Mouse (Mus musculus) liver, embryonic 13.5 days (tissue): ENCODE measurements at regions not wholly inside any gene's neighbourhood (a gene's known extent, or its start where the extent isn't known, plus 50 kb on each side); places are given as distances from the start of the nearest gene placed in this dataset.

ENCODE experiments used
- ATAC-seq: fragments of 200-750 bp; cut with Nextera tagmentation; 2 replicates; pipeline ENCODE4 v1.8.0; 2017; ENCODE audit warnings: low read depth, mild to moderate bottlenecking, moderate number of reproducible peaks, moderate library complexity
- DNase-seq: peaks from one replicate; pipeline ENCODE4 v3.0.0; 2022
- H3K27ac ChIP-seq: fragments of 300-500 bp; sonication (generic); 2 replicates; pipeline ENCODE4 v1.5.1; 2015; ENCODE audit warnings: moderate library complexity, mild to moderate bottlenecking, inconsistent platforms
- H3K27me3 ChIP-seq: fragments of 300-500 bp; sonication (generic); 2 replicates; pipeline ENCODE4 v1.6.1; 2015; ENCODE audit warnings: mild to moderate bottlenecking, inconsistent platforms
- H3K36me3 ChIP-seq: fragments of 300-500 bp; sonication (generic); 2 replicates; pipeline ENCODE4 v1.6.1; 2015; ENCODE audit warnings: mild to moderate bottlenecking, inconsistent platforms
- H3K4me1 ChIP-seq: fragments of 300-500 bp; sonication (generic); replicated peaks from 2 replicates; pipeline ENCODE4 v1.6.1; 2015; ENCODE audit warnings: inconsistent platforms
- H3K4me2 ChIP-seq: fragments of 300-500 bp; sonication (generic); 2 replicates; pipeline ENCODE4 v1.6.1; 2015; ENCODE audit warnings: inconsistent platforms, mild to moderate bottlenecking, moderate library complexity
- H3K4me3 ChIP-seq: fragments of 300-500 bp; sonication (generic); replicated peaks from 2 replicates; pipeline ENCODE4 v1.5.1; 2015; ENCODE audit warnings: mild to moderate bottlenecking, inconsistent platforms
- H3K9ac ChIP-seq: fragments of 300-500 bp; sonication (generic); 2 replicates; pipeline ENCODE4 v1.6.1; 2015; ENCODE audit warnings: mild to moderate bottlenecking, inconsistent platforms
- H3K9me3 ChIP-seq: fragments of 300-500 bp; sonication (generic); replicated peaks from 2 replicates; pipeline ENCODE4 v1.6.1; 2016; ENCODE audit warnings: inconsistent platforms
- WGBS: fragments of 180-500 bp; shearing (Covaris S2); methylation state at CpG from one replicate; pipeline ENCODE4 v1.1.7; 2015; ENCODE audit not compliant: insufficient replicate concordance; 5-methylcytosine and 5-hydroxymethylcytosine counted together

DNA sequence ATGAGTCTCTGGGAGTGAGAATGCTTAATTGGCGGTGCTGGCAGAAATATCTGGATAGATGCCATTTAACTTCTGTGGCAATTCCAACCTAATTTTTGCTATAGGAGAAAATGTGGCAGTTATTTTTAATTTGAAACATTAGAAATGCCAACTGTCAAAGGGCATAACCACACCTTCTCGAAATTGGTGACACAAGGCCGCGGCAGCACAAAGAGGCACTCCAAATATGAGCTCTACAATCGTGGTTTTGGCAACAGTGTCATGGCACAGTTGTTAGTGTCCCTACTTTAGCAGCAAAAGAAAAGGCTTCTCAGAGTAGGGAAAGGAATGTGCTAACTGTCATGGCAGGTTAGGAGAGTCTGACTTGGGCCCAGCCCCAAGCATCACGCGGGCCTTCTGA, 157.0 kb upstream of the Runx1 start:
- H3K9me3 ChIP-seq: no peaks in the 10 kb centered on the region
- H3K36me3 ChIP-seq: no peaks in the 10 kb centered on the region
- no peaks in the 10 kb centered on the region for H3K27me3 ChIP-seq
- no peak overlapping the region for H3K9ac ChIP-seq
- no peak overlapping the region for H3K4me2 ChIP-seq
- no peak overlapping the region for H3K4me3 ChIP-seq
- H3K4me1 ChIP-seq: no peaks in the 10 kb centered on the region
- 79% methylated on average over 7 of the region's 7 CpGs for WGBS
- DNase-seq (no peak), ATAC-seq (no peak)
- no peak overlapping the region for H3K27ac ChIP-seq

GRCm38 (mm10) chr16:92979620-92980330, 153.8 kb upstream of the Runx1 start:
- Histone ChIP-seq H3K9me3 (no peaks in the 10 kb centered on the region), H3K27me3 (no peaks in the 10 kb centered on the region), H3K9ac (no peak overlapping the region), H3K36me3 (no peaks in the 10 kb centered on the region), H3K27ac (no peak overlapping the region), H3K4me3 (no peak overlapping the region), H3K4me2 (no peak overlapping the region), H3K4me1 (no peaks in the 10 kb centered on the region)
- ATAC-seq (no peak), DNase-seq (no peak)
- 66% methylated on average over 11 of the region's 11 CpGs for WGBS

DNA sequence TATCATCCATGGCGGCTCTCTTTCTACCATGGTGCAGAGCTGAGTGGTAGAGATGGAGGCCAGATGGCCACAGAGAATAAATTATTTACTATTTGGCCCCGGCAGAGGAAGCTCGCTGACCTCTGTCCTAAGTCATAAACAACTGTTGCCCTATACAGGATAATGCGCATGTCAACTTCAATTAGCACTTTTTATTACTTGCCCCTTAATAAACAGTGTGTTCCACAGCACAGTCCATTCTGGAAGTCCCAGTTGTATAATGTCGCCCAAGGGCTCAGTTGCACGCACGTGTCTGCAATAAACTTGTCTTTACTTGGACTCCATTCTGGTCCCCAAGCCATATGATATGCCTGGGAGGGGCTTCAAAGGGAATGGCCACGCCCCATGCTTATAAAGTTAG, 150.1 kb upstream of the Runx1 start:
- DNase-seq: no peak
- no peak overlapping the region for H3K9ac ChIP-seq
- H3K27ac ChIP-seq: no peak overlapping the region
- H3K27me3 ChIP-seq: no peaks in the 10 kb centered on the region; the same call in 1 of the 2 replicates
- H3K4me2 ChIP-seq: no peak overlapping the region
- no peaks in the 10 kb centered on the region for H3K36me3 ChIP-seq
- ATAC-seq: no peak
- WGBS: 75% methylated on average over 8 of the region's 8 CpGs
- H3K4me1 ChIP-seq: no peaks in the 10 kb centered on the region
- no peak overlapping the region for H3K4me3 ChIP-seq
- no peaks in the 10 kb centered on the region for H3K9me3 ChIP-seq

DNA sequence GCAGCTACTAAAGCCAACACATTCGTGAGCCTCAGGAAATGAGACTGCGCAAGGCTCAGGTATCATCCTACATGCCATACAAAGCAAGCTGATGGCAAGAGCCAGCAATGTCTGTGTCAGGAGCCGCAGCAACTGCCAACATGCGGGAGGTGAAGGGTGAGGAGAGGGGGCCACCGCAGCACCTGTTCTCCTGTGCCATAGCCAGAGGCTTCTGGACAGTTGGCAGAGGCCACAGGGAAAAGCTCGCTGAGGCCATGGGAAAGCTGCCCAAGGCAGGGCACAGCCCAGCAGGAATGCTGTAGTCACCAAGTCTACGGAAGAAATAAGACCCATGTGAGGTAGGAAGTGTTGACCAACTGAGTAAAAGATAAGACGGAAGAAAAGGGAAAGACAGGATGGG, 149.1 kb upstream of the Runx1 start:
- H3K36me3 ChIP-seq: no peaks in the 10 kb centered on the region
- no peak overlapping the region for H3K27ac ChIP-seq
- DNase-seq: no peak
- no peak overlapping the region for H3K9ac ChIP-seq
- H3K4me3 ChIP-seq: no peak overlapping the region
- no peaks in the 10 kb centered on the region for H3K9me3 ChIP-seq
- WGBS: 73% methylated on average over 8 of the region's 8 CpGs
- no peaks in the 10 kb centered on the region for H3K4me1 ChIP-seq
- ATAC-seq: no peak
- no peak overlapping the region for H3K4me2 ChIP-seq
- no peaks in the 10 kb centered on the region; the same call in 1 of the 2 replicates for H3K27me3 ChIP-seq

GRCm38 (mm10) chr16:92972681-92973080, 146.7 kb upstream of the Runx1 start:
- Histone ChIP-seq H3K4me2 (no peak overlapping the region), H3K4me3 (no peak overlapping the region), H3K27ac (no peak overlapping the region), H3K27me3 (no peaks in the 10 kb centered on the region; the same call in 1 of the 2 replicates), H3K9me3 (no peaks in the 10 kb centered on the region), H3K9ac (no peak overlapping the region), H3K4me1 (no peaks in the 10 kb centered on the region), H3K36me3 (no peaks in the 10 kb centered on the region)
- ATAC-seq: no peak
- 59% methylated on average over 5 of the region's 5 CpGs for WGBS
- DNase-seq: no peak

- 61% methylated on average over 3 of the region's 3 CpGs for WGBS
- Histone ChIP-seq H3K27me3 (no peaks in the 10 kb centered on the region; the same call in 1 of the 2 replicates), H3K27ac (no peak overlapping the region), H3K4me1 (no peaks in the 10 kb centered on the region), H3K4me2 (no peak overlapping the region), H3K9me3 (no peaks in the 10 kb centered on the region), H3K9ac (no peak overlapping the region), H3K36me3 (no peaks in the 10 kb centered on the region), H3K4me3 (no peak overlapping the region)
- ATAC-seq (no peak), DNase-seq (no peak)
Observed at GRCm38 (mm10) chr16:92971956-92972355, 146.0 kb upstream of the Runx1 start.

DNA sequence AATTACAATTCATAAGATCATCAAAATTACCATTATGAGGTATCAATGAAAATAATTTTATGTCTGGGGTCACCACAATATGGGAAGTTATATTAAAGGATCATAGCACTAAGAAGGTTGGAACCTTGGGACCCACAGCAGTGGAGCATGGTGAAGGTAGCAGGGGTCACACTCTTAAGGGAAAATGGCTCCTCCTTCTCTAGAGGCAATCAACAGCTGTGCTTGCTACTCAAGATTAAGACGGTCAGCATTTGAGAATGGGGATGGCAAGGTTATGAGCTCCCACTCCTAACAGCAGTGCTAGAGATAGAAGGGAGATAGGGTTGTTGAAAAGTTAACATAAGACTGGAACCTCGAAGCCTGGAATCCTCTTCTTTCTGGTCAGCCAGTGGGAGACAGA, 144.6 kb upstream of the Runx1 start:
- Histone ChIP-seq H3K9ac (no peak overlapping the region), H3K4me1 (no peaks in the 10 kb centered on the region), H3K4me3 (no peak overlapping the region), H3K27ac (no peak overlapping the region), H3K4me2 (no peak overlapping the region), H3K9me3 (no peaks in the 10 kb centered on the region), H3K27me3 (no peaks in the 10 kb centered on the region; the same call in 1 of the 2 replicates), H3K36me3 (no peaks in the 10 kb centered on the region)
- WGBS: 59% methylated on average over 2 of the region's 2 CpGs
- ATAC-seq (no peak), DNase-seq (no peak)

- DNase-seq (no peak), ATAC-seq (no peak)
- Histone ChIP-seq H3K4me1 (no peaks in the 10 kb centered on the region), H3K9ac (no peak overlapping the region), H3K4me2 (no peak overlapping the region), H3K4me3 (no peak overlapping the region), H3K27ac (no peak overlapping the region), H3K27me3 (no peaks in the 10 kb centered on the region; the same call in 1 of the 2 replicates), H3K9me3 (no peaks in the 10 kb centered on the region), H3K36me3 (no peaks in the 10 kb centered on the region)
- 58% methylated on average over 5 of the region's 5 CpGs for WGBS
Observed at GRCm38 (mm10) chr16:92969036-92969435, 143.1 kb upstream of the Runx1 start.

- H3K9me3 ChIP-seq: no peaks in the 10 kb centered on the region
- H3K9ac ChIP-seq: no peak overlapping the region
- ATAC-seq (no peak), DNase-seq (no peak)
- no peaks in the 10 kb centered on the region for H3K36me3 ChIP-seq
- no peak overlapping the region for H3K27ac ChIP-seq
- H3K4me1 ChIP-seq: no peaks in the 10 kb centered on the region
- no peak overlapping the region for H3K4me2 ChIP-seq
- no peak overlapping the region for H3K4me3 ChIP-seq
- H3K27me3 ChIP-seq: no peaks in the 10 kb centered on the region
- 73% methylated on average over 10 of the region's 10 CpGs for WGBS
Observed at GRCm38 (mm10) chr16:92966069-92966866, 140.3 kb upstream of the Runx1 start.

GRCm38 (mm10) chr16:92965651-92966050, 139.7 kb upstream of the Runx1 start:
- ATAC-seq (no peak), DNase-seq (no peak)
- Histone ChIP-seq H3K9ac (no peak overlapping the region), H3K27ac (no peak overlapping the region), H3K4me1 (no peaks in the 10 kb centered on the region), H3K36me3 (no peaks in the 10 kb centered on the region), H3K4me3 (no peak overlapping the region), H3K9me3 (no peaks in the 10 kb centered on the region), H3K27me3 (no peaks in the 10 kb centered on the region), H3K4me2 (no peak overlapping the region)
- 62% methylated on average over 3 of the region's 3 CpGs for WGBS

- no peak overlapping the region for H3K4me3 ChIP-seq
- no peak for ATAC-seq
- no peaks in the 10 kb centered on the region for H3K9me3 ChIP-seq
- DNase-seq: no peak
- 79% methylated on average over 4 of the region's 4 CpGs for WGBS
- no peak overlapping the region for H3K27ac ChIP-seq
- H3K36me3 ChIP-seq: no peaks in the 10 kb centered on the region
- H3K27me3 ChIP-seq: no peaks in the 10 kb centered on the region
- no peaks in the 10 kb centered on the region for H3K4me1 ChIP-seq
- H3K9ac ChIP-seq: no peak overlapping the region
- no peak overlapping the region for H3K4me2 ChIP-seq
Observed at GRCm38 (mm10) chr16:92963582-92963981, 137.6 kb upstream of the Runx1 start.

DNA sequence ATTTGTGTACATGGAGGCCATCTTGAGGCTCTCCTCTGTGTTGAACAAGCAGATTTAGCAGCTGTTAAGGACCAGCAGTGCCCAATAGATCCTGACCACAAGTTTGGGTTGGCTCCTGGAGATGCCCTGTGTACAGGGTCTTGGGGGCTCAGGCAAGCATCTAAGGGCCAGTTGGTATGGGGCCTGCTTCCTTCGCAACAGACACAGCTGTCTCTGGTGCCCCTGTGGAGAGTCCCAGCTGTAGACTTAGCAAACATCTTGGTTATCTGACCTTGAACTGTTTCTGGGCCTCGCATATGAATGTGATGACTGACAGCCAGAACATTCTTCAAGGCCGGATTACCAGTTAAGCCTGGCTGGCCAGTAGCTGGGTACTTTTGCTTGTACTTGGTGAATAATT, 135.4 kb upstream of the Runx1 start:
- Histone ChIP-seq H3K27ac (no peak overlapping the region), H3K27me3 (no peaks in the 10 kb centered on the region), H3K36me3 (no peaks in the 10 kb centered on the region), H3K4me2 (no peak overlapping the region), H3K9me3 (no peaks in the 10 kb centered on the region), H3K4me3 (no peak overlapping the region), H3K4me1 (no peaks in the 10 kb centered on the region), H3K9ac (no peak overlapping the region)
- no peak for DNase-seq
- ATAC-seq: no peak
- 45% methylated on average over 3 of the region's 3 CpGs for WGBS
